Mouse (Mus musculus) c-Kit-positive CD71-negative TER-119-negative erythroid progenitor cells, embryonic 14.5 days (primary cell): ENCODE measurements around the gene Ehhadh.
"Not testable (repeated sequence)": the region's sequence is repeated elsewhere in the genome, so short reads cannot be mapped to it uniquely, and the experiment has no call there.

Experiments
- DNase-seq: peaks from one replicate; pipeline ENCODE4 v3.0.0-alpha.2; 2013; ENCODE audit warnings: low read depth

Gene Ehhadh

GRCm38 (mm10) chr16:21793875-21794696, 6.5 kb upstream of the Ehhadh start, which contains the start of gene Map3k13:
Map3k13 (plus strand) TSS chr16:21794346.
- peak; percentile 92 for DNase-seq

GRCm38 (mm10) chr16:21793080-21793810, 5.6 kb upstream of the Ehhadh start:
- not testable (repeated sequence) for DNase-seq

- no peak for DNase-seq
Measured at GRCm38 (mm10) chr16:21791779-21792178, 4.2 kb upstream of the Ehhadh start.

GRCm38 (mm10) chr16:21790469-21790868, 2.9 kb upstream of the Ehhadh start:
- no peak for DNase-seq

- DNase-seq = no peak
Measured at GRCm38 (mm10) chr16:21789180-21789579, 1.6 kb upstream of the Ehhadh start.

- no peak for DNase-seq
Measured at GRCm38 (mm10) chr16:21788581-21788980, 974 bp upstream of the Ehhadh start.

- DNase-seq = no peak
Measured at GRCm38 (mm10) chr16:21786317-21786716, 1.3 kb downstream of the Ehhadh start.

- DNase-seq = no peak
Measured at GRCm38 (mm10) chr16:21785000-21785399, 2.6 kb downstream of the Ehhadh start.

- DNase-seq = no peak
Measured at GRCm38 (mm10) chr16:21782807-21783206, 4.8 kb downstream of the Ehhadh start.

- no peak for DNase-seq
Measured at GRCm38 (mm10) chr16:21781895-21782294, 5.7 kb downstream of the Ehhadh start.

- no peak for DNase-seq
Measured at GRCm38 (mm10) chr16:21781277-21781676, 6.3 kb downstream of the Ehhadh start.

- no peak for DNase-seq
Measured at GRCm38 (mm10) chr16:21779149-21779548, 8.5 kb downstream of the Ehhadh start.

GRCm38 (mm10) chr16:21778293-21778866, 9.2 kb downstream of the Ehhadh start:
- no peak for DNase-seq

- DNase-seq = no peak
Measured at GRCm38 (mm10) chr16:21774725-21775124, 12.9 kb downstream of the Ehhadh start.

GRCm38 (mm10) chr16:21769667-21770066, 17.9 kb downstream of the Ehhadh start:
- no peak for DNase-seq

- DNase-seq = no peak
Measured at GRCm38 (mm10) chr16:21768255-21768654, 19.4 kb downstream of the Ehhadh start.

- DNase-seq = no peak
Measured at GRCm38 (mm10) chr16:21758447-21758846, 29.2 kb downstream of the Ehhadh start.

- DNase-seq = no peak
Measured at GRCm38 (mm10) chr16:21743401-21743800, 44.2 kb downstream of the Ehhadh start.

- no peak for DNase-seq
Measured at GRCm38 (mm10) chr16:21742898-21743297, 44.7 kb downstream of the Ehhadh start.

GRCm38 (mm10) chr16:21742191-21742870, 45.3 kb downstream of the Ehhadh start:
- no peak for DNase-seq

GRCm38 (mm10) chr16:21741542-21741941, 46.1 kb downstream of the Ehhadh start:
- no peak for DNase-seq

- DNase-seq = no peak
Measured at GRCm38 (mm10) chr16:21735638-21736037, 52.0 kb downstream of the Ehhadh start.
